In genomic region chr6:23963741-23964140, GRCm38 (mm10) we compare ENCODE assay signal across 36 mouse cellular contexts. TPM values are rescaled to one million over a fixed set of nuclear protein-coding genes. Genes with fewer than 3 reads are reported as not detected.
"Had no signal": no experiment of that assay in that cellular context is flagged by ENCODE, and none has a peak within 500 bp of the region (broad histone marks: within the 10 kb centered on the region; RNA-seq: fewer than 3 reads in every experiment).

No protein-coding gene starts in this region.

- DNase-seq: left cerebral cortex, postnatal 4 days; liver; liver, embryonic 13.5 days; liver, postnatal 0 days; lung, adult 18-20 months; lung, adult 2 months; lung, embryonic 14.5 days; lung, postnatal 10 days; lung, postnatal 14 days; lung, postnatal 36 days; lung, postnatal 4 days; midbrain, embryonic 14.5 days had no signal

- ATAC-seq: liver, embryonic 12.5 days; liver, postnatal 0 days; lung, postnatal 0 days; midbrain, embryonic 13.5 days; midbrain, embryonic 15.5 days; midbrain, embryonic 16.5 days had no signal

RNA-seq across cellular contexts. Expression of gene Tas2r118, which starts 6.1 kb away (rescaled TPM):
- polyA plus RNA-seq: limb, embryonic 10.5 days; limb, embryonic 11.5 days; limb, embryonic 12.5 days; limb, embryonic 13.5 days; limb, embryonic 14.5 days; limb, embryonic 15.5 days; liver, adult 2 months; liver, embryonic 11.5 days; liver, embryonic 12.5 days; liver, embryonic 13.5 days; liver, embryonic 14.5 days; liver, embryonic 15.5 days; liver, embryonic 16.5 days; liver, postnatal 0 days; lung, adult 2 months; lung, embryonic 14.5 days; lung, embryonic 15.5 days; lung, embryonic 16.5 days; lung, postnatal 0 days; macrophage; midbrain, embryonic 10.5 days; midbrain, embryonic 11.5 days; midbrain, embryonic 12.5 days; midbrain, embryonic 13.5 days; midbrain, embryonic 14.5 days; midbrain, embryonic 15.5 days; midbrain, embryonic 16.5 days; midbrain, postnatal 0 days; myocyte had no signal
